Mouse (Mus musculus) brain, embryonic 14.5 days (tissue): ENCODE data around the gene H2-DMb1.

Experiments
- CTCF ChIP-seq: fragments of 200-500 bp; IDR thresholded peaks from 2 replicates; pipeline ENCODE4 v1.5.1; 2012; ENCODE audit warnings: inconsistent platforms, mild to moderate bottlenecking, moderate library complexity, borderline replicate concordance; ENCODE audit not compliant: insufficient read depth, insufficient read length; ENCODE audit errors: extremely low read depth
- POLR2A ChIP-seq: fragments of 200-500 bp; IDR thresholded peaks from 2 replicates; pipeline ENCODE4 v1.6.1; 2012; ENCODE audit warnings: mild to moderate bottlenecking, inconsistent platforms, borderline replicate concordance; ENCODE audit not compliant: poor library complexity, insufficient read depth, insufficient read length, severe bottlenecking; ENCODE audit errors: extremely low read depth

DNA sequence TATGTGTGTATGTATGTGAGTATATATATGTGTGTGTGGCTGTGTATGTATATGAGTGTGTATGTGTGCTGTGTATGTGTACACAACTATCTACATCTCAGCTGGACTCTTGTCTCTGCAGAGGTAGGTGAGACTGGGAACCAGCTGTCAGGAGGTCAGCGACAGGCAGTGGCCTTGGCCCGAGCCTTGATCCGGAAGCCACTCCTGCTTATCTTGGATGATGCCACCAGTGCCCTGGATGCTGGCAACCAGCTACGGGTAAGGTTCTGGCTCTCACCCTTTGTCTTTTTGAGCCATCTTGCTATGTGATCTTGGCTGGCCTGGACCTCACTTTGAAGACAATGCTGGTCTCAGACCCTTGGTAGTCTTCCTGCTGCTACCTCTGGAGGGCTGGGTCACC, 41.9 kb downstream of the H2-DMb1 start:
- TF ChIP-seq CTCF (no peak), POLR2A (no peak)
